9 mouse cellular contexts compared by ENCODE assay signal in genomic region chr2:101525503-101526381, GRCm38 (mm10).
DNase-seq lines count a peak whose midpoint lies in the region; ATAC-seq and TF ChIP-seq lines count a peak whose summit lies in the region.
"Had no signal": no experiment of that assay in that cellular context is flagged by ENCODE, and none has a peak within 500 bp of the region (broad histone marks: within the 10 kb centered on the region; RNA-seq: fewer than 3 reads in every experiment).

No protein-coding gene starts in this region.

- no peaks in the 10 kb centered on the region for H3K9me3 ChIP-seq in heart, embryonic 12.5 days (replicated peaks)
- H3K9me3 ChIP-seq in hindbrain, embryonic 11.5 days (ENCODE audit: control insufficient read depth, low read length), result no peaks in the 10 kb centered on the region

- H3K27me3 ChIP-seq in heart, embryonic 12.5 days (replicated peaks), result no peaks in the 10 kb centered on the region
- peaks cover 27% of the 10 kb centered on the region for H3K27me3 ChIP-seq in Patski
- H3K27me3 ChIP-seq in hindbrain, embryonic 11.5 days (ENCODE audit: control insufficient read depth, insufficient read depth, low read length), result no peaks in the 10 kb centered on the region

- DNase-seq in heart, postnatal 14 days, result peak; percentile 5 to 31
- no peak for DNase-seq in Patski (ENCODE audit: low read depth, low spot score)
- DNase-seq in cerebellum, postnatal 36 days, result peak; percentile 47 to 66
- peak; percentile 70 for DNase-seq in hindbrain, embryonic 11.5 days (ENCODE audit: low spot score)
- DNase-seq in left cerebral cortex, postnatal 25 days (ENCODE audit: low spot score in 2 of 2), result peak; percentile 67 to 82
- peak; percentile 83 for DNase-seq in retina, embryonic 14.5 days (ENCODE audit: low spot score)
- DNase-seq in gastrocnemius, postnatal 10 days, result no peak

- H3K4me2 ChIP-seq in heart, embryonic 12.5 days, result no peak overlapping the region
- H3K4me2 ChIP-seq in hindbrain, embryonic 11.5 days (replicated peaks; ENCODE audit: low read depth, low read length), result no peak overlapping the region

- intact Hi-C loops in heart, postnatal 14 days (cut with DNase I), result loop anchor here (2.0 kb wide), 1 partner anchor 127 kb away; no protein-coding TSS in a partner anchor
- intact Hi-C loops in left cerebral cortex, postnatal 25 days (cut with DNase I), result no loop called here

- no peaks in the 10 kb centered on the region for H3K4me1 ChIP-seq in heart, embryonic 12.5 days (replicated peaks)
- no peaks in the 10 kb centered on the region for H3K4me1 ChIP-seq in hindbrain, embryonic 11.5 days (replicated peaks; ENCODE audit: control insufficient read depth, insufficient read depth, low read length)

- POLR2A ChIA-PET in Patski (lab: Charles Lee), result no interaction called here

- WGBS in heart, embryonic 12.5 days, result 69% methylated on average over 6 of the region's 6 CpGs
- WGBS in hindbrain, embryonic 11.5 days, result 71% methylated on average over 6 of the region's 6 CpGs

- CTCF ChIA-PET in Patski (lab: Charles Lee), result interaction anchor here (0.6 to 1.6 kb wide), 6 partner anchors 20 to 127 kb away, joined by 3 to 15 read pairs (median 4); no protein-coding TSS in a partner anchor

- H3K27ac ChIP-seq in heart, embryonic 12.5 days (ENCODE audit: poor library complexity, severe bottlenecking), result no peak overlapping the region
- no peak overlapping the region for H3K27ac ChIP-seq in hindbrain, embryonic 11.5 days (ENCODE audit: low read depth, low read length)
- H3K27ac ChIP-seq: macrophage had no signal

- ATAC-seq in heart, embryonic 12.5 days (ENCODE audit: insufficient number of reproducible peaks, low FRiP score), result no peak
- ATAC-seq in Patski, result peak; percentile 44
- ATAC-seq in hindbrain, embryonic 11.5 days (ENCODE audit: low FRiP score), result peak; percentile 38; the same call in 1 of the 2 replicates

- H3K36me3 ChIP-seq in heart, embryonic 12.5 days, result no peaks in the 10 kb centered on the region
- no peaks in the 10 kb centered on the region for H3K36me3 ChIP-seq in hindbrain, embryonic 11.5 days (ENCODE audit: control insufficient read depth, insufficient read depth, low read length)

- in situ Hi-C loops in Patski (cut with MboI; ENCODE audit: low pct_unique_long_range_greater_than_20kb), result loop anchor here (5.0 kb wide), 1 partner anchor 53 kb away; no protein-coding TSS in a partner anchor

- no peak overlapping the region for H3K9ac ChIP-seq in heart, embryonic 12.5 days
- no peak overlapping the region for H3K9ac ChIP-seq in hindbrain, embryonic 11.5 days (ENCODE audit: low read depth, low read length)

- TF ChIP-seq CTCF in Patski (IDR thresholded peaks at IDR 0.05), result peak; percentile 83

- no peak overlapping the region for H3K4me3 ChIP-seq in heart, embryonic 12.5 days
- no peak overlapping the region for H3K4me3 ChIP-seq in hindbrain, embryonic 11.5 days (ENCODE audit: low read depth, low read length)

Comparison
In these comparisons a context has a peak if more than half of its experiments do, and no peak if none do; other contexts are left out.
1. DNase-seq: peak in heart, postnatal 14 days (2 of 2), cerebellum, postnatal 36 days (2 of 2), hindbrain, embryonic 11.5 days (single experiment), left cerebral cortex, postnatal 25 days (2 of 2) and retina, embryonic 14.5 days (single experiment); none in Patski (single experiment) and gastrocnemius, postnatal 10 days (single experiment).